Mouse (Mus musculus) midbrain, embryonic 16.5 days (tissue): ENCODE results near the gene Tpr. TPM values are rescaled to one million over a fixed set of nuclear protein-coding genes. Genes with fewer than 3 reads are reported as not detected.
A peak's percentile ranks its signal among the peaks of the same experiment; 100 is the strongest.

Source experiments
- ATAC-seq: fragments of 200-750 bp; cut with Nextera tagmentation; 2 replicates; pipeline ENCODE4 v1.8.0; 2017; ENCODE audit warnings: moderate TSS enrichment
- H3K27ac ChIP-seq: fragments of 300-500 bp; sonication (generic); 2 replicates; pipeline ENCODE4 v1.5.1; 2014; ENCODE audit warnings: mild to moderate bottlenecking, low read length, mixed read lengths
- H3K27me3 ChIP-seq: fragments of 300-500 bp; sonication (generic); 2 replicates; pipeline ENCODE4 v1.6.1; 2014; ENCODE audit warnings: low read depth, low read length, mixed read lengths; ENCODE audit not compliant: control insufficient read depth, insufficient read depth
- H3K36me3 ChIP-seq: fragments of 300-500 bp; sonication (generic); 2 replicates; pipeline ENCODE4 v1.6.1; 2014; ENCODE audit warnings: mild to moderate bottlenecking, low read length, moderate library complexity, mixed read lengths; ENCODE audit not compliant: control insufficient read depth, insufficient read depth
- H3K4me1 ChIP-seq: fragments of 300-500 bp; sonication (generic); 2 replicates; pipeline ENCODE4 v1.6.1; 2014; ENCODE audit warnings: mild to moderate bottlenecking, low read length, mixed read lengths; ENCODE audit not compliant: control insufficient read depth, insufficient read depth
- H3K4me2 ChIP-seq: fragments of 300-500 bp; sonication (generic); 2 replicates; pipeline ENCODE4 v1.6.1; 2014; ENCODE audit warnings: mild to moderate bottlenecking, low read length, mixed read lengths
- H3K4me3 ChIP-seq: fragments of 300-500 bp; sonication (generic); 2 replicates; pipeline ENCODE4 v1.5.1; 2014; ENCODE audit warnings: low read depth, mild to moderate bottlenecking, low read length, moderate library complexity, mixed read lengths
- H3K9ac ChIP-seq: fragments of 300-500 bp; sonication (generic); 2 replicates; pipeline ENCODE4 v1.6.1; 2014; ENCODE audit warnings: low read depth, low read length, mixed read lengths
- H3K9me3 ChIP-seq: fragments of 300-500 bp; sonication (generic); replicated peaks from 2 replicates; pipeline ENCODE4 v1.6.1; 2014; ENCODE audit warnings: mild to moderate bottlenecking, low read length, mixed read lengths; ENCODE audit not compliant: control insufficient read depth, poor library complexity, severe bottlenecking
- WGBS: fragments of 180-500 bp; shearing (Covaris S2); extraction: QIAGEN DNeasy Blood & Tissue Kit; methylation state at CpG from one replicate; pipeline ENCODE4 v1.1.7; 2014; 5-methylcytosine and 5-hydroxymethylcytosine counted together
- polyA plus RNA-seq: library from polyadenylated mRNA; unstranded; fragments of >200 nt; fragmentation: Nextera tagmentation; extraction: Ambion mirVana; gene quantifications from 2 replicates; pipeline ENCODE4 v1.2.1, GENCODE M21; 2015

Tpr gene
- polyA plus RNA-seq, 1 experiment from 2014 or later, result 126 TPM

DNA sequence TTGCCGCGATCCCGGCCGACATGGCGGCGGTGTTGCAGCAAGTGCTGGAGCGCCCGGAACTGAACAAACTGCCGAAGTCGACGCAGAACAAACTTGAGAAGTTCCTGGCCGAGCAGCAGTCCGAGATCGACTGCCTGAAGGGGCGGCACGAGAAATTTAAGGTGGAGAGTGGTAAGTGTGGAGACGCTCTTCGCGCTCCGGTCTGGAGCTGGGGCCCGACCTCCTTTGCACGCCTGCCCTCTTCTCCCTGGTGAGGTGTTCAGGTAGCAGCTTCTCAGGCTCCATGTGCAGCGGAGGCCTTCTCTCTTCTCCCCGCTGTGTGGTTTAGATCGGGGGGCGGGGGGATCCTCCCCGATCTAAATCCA is 832 bp downstream of the Tpr start:
- Histone ChIP-seq H3K27me3 (no peaks in the 10 kb centered on the region), H3K4me3 (peak overlapping the region; percentile 82), H3K27ac (peak overlapping the region; percentile 97), H3K36me3 (peaks cover 12% of the 10 kb centered on the region; the same call in 1 of the 2 replicates), H3K4me1 (peaks cover 15% of the 10 kb centered on the region), H3K9ac (peak overlapping the region; percentile 63), H3K4me2 (peak overlapping the region; percentile 80), H3K9me3 (no peaks in the 10 kb centered on the region)
- peak; percentile 59 for ATAC-seq
- WGBS, result under 1% methylated on average over 27 of the region's 27 CpGs

DNA sequence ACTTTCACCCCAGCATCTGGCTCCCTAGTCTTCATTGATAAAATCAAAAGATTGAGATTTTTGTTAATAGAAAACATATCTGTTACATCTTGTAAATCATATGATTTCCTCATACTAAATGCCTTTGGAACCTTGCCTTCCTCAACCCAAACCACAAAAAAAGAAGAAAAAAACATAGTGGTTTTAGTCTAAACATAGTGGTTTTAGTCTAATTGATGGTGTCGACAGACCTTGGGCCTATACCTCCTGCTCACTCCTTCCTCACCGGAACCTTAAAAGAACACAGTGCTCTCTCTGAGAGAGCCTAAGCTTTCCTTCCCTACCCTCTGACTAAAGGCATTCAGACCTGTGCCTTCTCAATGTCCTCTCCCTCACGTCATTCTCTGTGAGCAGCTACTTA is 3.4 kb downstream of the Tpr start:
- WGBS, result 92% methylated on average over 3 of the region's 3 CpGs
- no peaks in the 10 kb centered on the region for H3K27me3 ChIP-seq

GRCm38 (mm10) chr1:150403914-150404313 is 11.3 kb downstream of the Tpr start:
- H3K9me3 ChIP-seq, result no peaks in the 10 kb centered on the region
- H3K27me3 ChIP-seq, result no peaks in the 10 kb centered on the region
- H3K4me1 ChIP-seq, result no peaks in the 10 kb centered on the region
- WGBS, result 96% methylated on average over 3 of the region's 3 CpGs
- no peak overlapping the region for H3K4me2 ChIP-seq
- peaks cover 28% of the 10 kb centered on the region for H3K36me3 ChIP-seq
- no peak overlapping the region for H3K4me3 ChIP-seq
- no peak overlapping the region for H3K27ac ChIP-seq
- no peak overlapping the region for H3K9ac ChIP-seq
- ATAC-seq, result no peak

More for the DNA sequence above, 3.4 kb downstream of the Tpr start:
- H3K27ac ChIP-seq, result no peak overlapping the region
- H3K36me3 ChIP-seq, result peaks cover 16% of the 10 kb centered on the region; the same call in 1 of the 2 replicates
- no peaks in the 10 kb centered on the region for H3K9me3 ChIP-seq
- H3K9ac ChIP-seq, result no peak overlapping the region
- H3K4me2 ChIP-seq, result no peak overlapping the region
- no peak for ATAC-seq
- peaks cover 14% of the 10 kb centered on the region for H3K4me1 ChIP-seq
- no peak overlapping the region for H3K4me3 ChIP-seq

- whole genome bisulfite sequencing, result 96% methylated on average over 3 of the region's 3 CpGs
These were observed 11.9 kb downstream of the Tpr start for GRCm38 (mm10) chr1:150404555-150404954.

DNA sequence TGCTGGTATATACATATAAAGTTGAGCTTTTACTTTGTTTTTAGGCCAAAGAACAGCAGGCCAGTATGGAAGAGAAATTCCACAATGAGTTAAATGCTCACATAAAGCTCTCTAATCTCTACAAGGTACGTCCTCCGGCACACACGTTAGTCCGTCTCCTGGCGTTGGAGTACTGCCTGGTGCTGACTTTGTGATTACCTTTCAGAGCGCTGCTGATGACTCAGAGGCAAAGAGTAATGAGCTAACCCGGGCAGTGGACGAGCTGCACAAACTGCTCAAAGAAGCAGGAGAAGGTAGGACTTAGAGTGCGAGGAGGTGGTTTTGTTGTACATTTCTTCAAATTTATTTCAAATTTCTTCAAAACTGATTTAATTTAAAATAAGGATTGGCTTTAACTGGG is 14.6 kb downstream of the Tpr start:
- H3K9me3 ChIP-seq, result no peaks in the 10 kb centered on the region
- no peaks in the 10 kb centered on the region for H3K27me3 ChIP-seq
- H3K4me1 ChIP-seq, result no peaks in the 10 kb centered on the region
- no peak overlapping the region for H3K4me2 ChIP-seq
- ATAC-seq, result no peak
- no peak overlapping the region for H3K27ac ChIP-seq
- H3K9ac ChIP-seq, result no peak overlapping the region
- WGBS, result 93% methylated on average over 9 of the region's 9 CpGs
- no peak overlapping the region for H3K4me3 ChIP-seq
- peaks cover 39% of the 10 kb centered on the region for H3K36me3 ChIP-seq

More at GRCm38 (mm10) chr1:150404555-150404954, 11.9 kb downstream of the Tpr start:
- Histone ChIP-seq H3K9me3 (no peaks in the 10 kb centered on the region), H3K4me1 (no peaks in the 10 kb centered on the region), H3K4me3 (no peak overlapping the region), H3K4me2 (no peak overlapping the region), H3K27ac (no peak overlapping the region), H3K27me3 (no peaks in the 10 kb centered on the region), H3K9ac (no peak overlapping the region), H3K36me3 (peaks cover 28% of the 10 kb centered on the region)
- no peak for ATAC-seq

- peaks cover 45% of the 10 kb centered on the region for H3K36me3 ChIP-seq
These were observed 17.4 kb downstream of the Tpr start for GRCm38 (mm10) chr1:150409996-150410395.

DNA sequence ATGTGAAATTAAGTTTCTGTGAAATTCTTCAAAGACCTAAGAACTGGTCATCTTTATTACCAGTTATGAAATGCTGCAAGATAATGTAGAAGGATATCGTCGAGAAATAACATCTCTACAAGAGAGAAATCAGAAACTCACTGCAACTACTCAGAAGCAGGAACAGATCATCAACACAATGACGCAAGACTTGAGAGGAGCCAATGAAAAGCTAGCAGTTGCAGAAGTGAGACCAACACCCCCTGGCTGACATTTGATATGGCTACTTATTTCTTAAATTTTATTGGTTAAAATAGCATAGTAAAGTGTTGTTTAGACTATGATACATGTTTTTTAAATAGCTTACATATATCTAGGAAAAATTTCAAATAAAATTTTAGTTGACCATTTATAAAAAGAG is 23.4 kb downstream of the Tpr start:
- H3K9me3 ChIP-seq, result no peaks in the 10 kb centered on the region
- peaks cover 35% of the 10 kb centered on the region for H3K36me3 ChIP-seq
- H3K9ac ChIP-seq, result no peak overlapping the region
- 92% methylated on average over 3 of the region's 3 CpGs for WGBS
- no peaks in the 10 kb centered on the region for H3K27me3 ChIP-seq
- H3K4me1 ChIP-seq, result no peaks in the 10 kb centered on the region
- no peak for ATAC-seq
- no peak overlapping the region for H3K4me2 ChIP-seq
- H3K27ac ChIP-seq, result no peak overlapping the region
- H3K4me3 ChIP-seq, result no peak overlapping the region

More at GRCm38 (mm10) chr1:150409996-150410395, 17.4 kb downstream of the Tpr start:
- H3K27ac ChIP-seq, result no peak overlapping the region
- no peak for ATAC-seq
- no peaks in the 10 kb centered on the region for H3K9me3 ChIP-seq
- no peaks in the 10 kb centered on the region for H3K27me3 ChIP-seq
- no peak overlapping the region for H3K9ac ChIP-seq
- 96% methylated on average over 6 of the region's 6 CpGs for WGBS
- no peak overlapping the region for H3K4me3 ChIP-seq
- no peaks in the 10 kb centered on the region for H3K4me1 ChIP-seq
- H3K4me2 ChIP-seq, result no peak overlapping the region

DNA sequence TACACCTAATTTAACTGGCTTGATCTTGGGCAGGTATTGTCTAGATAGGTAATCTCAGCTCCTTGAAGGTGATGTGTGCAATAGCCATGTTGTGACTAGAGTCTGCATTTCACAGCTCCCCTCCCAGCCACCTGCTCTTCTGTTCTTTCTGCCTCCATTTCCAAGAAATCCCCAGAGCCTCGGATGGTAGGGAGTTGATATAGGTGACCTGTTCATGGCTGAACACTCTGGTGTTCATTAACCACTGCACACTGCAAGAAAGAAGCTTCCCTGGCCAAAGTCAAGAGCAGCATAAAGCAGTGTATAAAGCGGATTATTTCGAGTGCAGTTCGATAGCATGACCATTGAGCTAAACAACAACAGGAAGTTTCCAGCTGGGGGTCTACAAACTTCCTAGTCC is 25.8 kb downstream of the Tpr start:
- no peak overlapping the region for H3K9ac ChIP-seq
- H3K4me2 ChIP-seq, result no peak overlapping the region
- H3K9me3 ChIP-seq, result no peaks in the 10 kb centered on the region
- H3K27me3 ChIP-seq, result no peaks in the 10 kb centered on the region
- no peak for ATAC-seq
- H3K4me1 ChIP-seq, result no peaks in the 10 kb centered on the region
- H3K4me3 ChIP-seq, result no peak overlapping the region
- peaks cover 39% of the 10 kb centered on the region for H3K36me3 ChIP-seq
- H3K27ac ChIP-seq, result no peak overlapping the region
- 96% methylated on average over 4 of the region's 4 CpGs for WGBS

DNA sequence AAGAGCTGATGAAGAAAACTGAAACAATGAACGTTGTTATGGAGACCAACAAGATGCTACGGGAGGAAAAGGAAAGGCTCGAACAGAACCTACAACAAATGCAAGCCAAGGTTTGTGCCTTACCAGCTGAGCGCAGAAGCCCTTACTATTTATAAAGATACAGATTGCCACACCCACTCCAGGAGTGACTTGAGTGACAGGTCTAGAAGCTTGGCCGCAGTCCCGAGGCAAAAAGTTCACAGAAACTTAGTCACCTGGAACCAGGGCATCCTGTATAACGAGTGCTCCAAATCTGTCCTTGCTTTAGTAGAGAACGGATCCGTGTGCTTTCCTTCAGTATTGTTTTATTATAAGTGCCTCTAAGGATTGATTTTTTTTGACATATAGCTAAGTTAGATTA is 33.0 kb downstream of the Tpr start:
- H3K27ac ChIP-seq, result no peak overlapping the region
- no peak for ATAC-seq
- H3K36me3 ChIP-seq, result peaks cover 62% of the 10 kb centered on the region
- H3K27me3 ChIP-seq, result no peaks in the 10 kb centered on the region
- no peaks in the 10 kb centered on the region for H3K9me3 ChIP-seq
- no peak overlapping the region for H3K4me2 ChIP-seq
- H3K4me1 ChIP-seq, result no peaks in the 10 kb centered on the region
- no peak overlapping the region for H3K9ac ChIP-seq
- WGBS, result 92% methylated on average over 9 of the region's 9 CpGs
- no peak overlapping the region for H3K4me3 ChIP-seq
